Mouse (Mus musculus) ES-E14 (cell line): ENCODE results near the gene Nell1. TPM values are rescaled to one million over a fixed set of nuclear protein-coding genes. Genes with fewer than 3 reads are reported as not detected.

Experiments
- DNase-seq: peaks from one replicate; pipeline ENCODE4 v3.0.0-alpha.2; 2013; ENCODE audit warnings: low read depth, low spot score
- H3K27ac ChIP-seq: 2 replicates; pipeline ENCODE4 v1.5.1; 2012; ENCODE audit warnings: low read depth, mild to moderate bottlenecking, low read length, moderate library complexity, mixed read lengths; ENCODE audit not compliant: poor library complexity, insufficient read depth, severe bottlenecking
- H3K36me3 ChIP-seq: 2 replicates; pipeline ENCODE4 v1.6.1; 2012; ENCODE audit warnings: mild to moderate bottlenecking, low read length, moderate library complexity, mixed read lengths; ENCODE audit not compliant: control insufficient read depth, poor library complexity, insufficient read depth, severe bottlenecking
- H3K4me1 ChIP-seq, 2 experiments: fragments of 150-350 bp in 1 of 2; sonication (generic) in 1 of 2; 2 replicates each; pipeline ENCODE4 v1.6.1; 2012; ENCODE audit warnings: low read length in 2 of 2, mild to moderate bottlenecking in 1 of 2, mixed read lengths in 1 of 2; ENCODE audit not compliant: control insufficient read depth in 2 of 2, insufficient read depth in 2 of 2, poor library complexity in 1 of 2
- H3K4me3 ChIP-seq, 2 experiments: fragments of 150-350 bp in 1 of 2; sonication (generic) in 1 of 2; 2 replicates each; pipeline ENCODE4 v1.5.1; 2012; ENCODE audit warnings: low read length in 2 of 2, low read depth in 1 of 2, mild to moderate bottlenecking in 1 of 2, mixed read lengths in 1 of 2; ENCODE audit not compliant: insufficient read depth in 1 of 2, poor library complexity in 1 of 2, severe bottlenecking in 1 of 2
- H3K9ac ChIP-seq: 2 replicates; pipeline ENCODE4 v1.6.1; 2012; ENCODE audit warnings: low read depth, mild to moderate bottlenecking, low read length, mixed read lengths; ENCODE audit not compliant: poor library complexity, insufficient read depth, severe bottlenecking
- H3K9me3 ChIP-seq: fragments of 150-350 bp; sonication (generic); 2 replicates; pipeline ENCODE4 v1.6.1; 2012; ENCODE audit warnings: low read depth, mild to moderate bottlenecking, low read length; ENCODE audit not compliant: control insufficient read depth, insufficient read depth
- CHD2 ChIP-seq: IDR thresholded peaks from 2 replicates; pipeline ENCODE4 v1.6.1; 2014; ENCODE audit warnings: mild to moderate bottlenecking, low read depth, low read length, inconsistent platforms
- HCFC1 ChIP-seq: IDR thresholded peaks from 2 replicates; pipeline ENCODE4 v1.6.1; 2012; ENCODE audit warnings: low read length, inconsistent platforms, borderline replicate concordance; ENCODE audit not compliant: insufficient read depth
- MAFK ChIP-seq: IDR thresholded peaks from 2 replicates; pipeline ENCODE4 v1.6.1; 2014; ENCODE audit warnings: mild to moderate bottlenecking, low read depth, low read length, inconsistent platforms; ENCODE audit not compliant: insufficient read depth
- ZC3H11A ChIP-seq: IDR thresholded peaks from 2 replicates; pipeline ENCODE4 v1.6.1; 2012; ENCODE audit warnings: low read depth, mild to moderate bottlenecking, inconsistent platforms, low read length, borderline replicate concordance
- ZNF384 ChIP-seq: IDR thresholded peaks from 2 replicates; pipeline ENCODE4 v1.6.1; 2012; ENCODE audit warnings: low read depth, low read length, inconsistent platforms
- in situ Hi-C, 2 experiments: fragments of 600-800 bp; cut with MboI; formaldehyde crosslinking; loops; one replicate each; pipeline ENCODE4 v1.15.1; 2025; ENCODE audit warnings: low sequenced_read_pairs in 2 of 2, inconsistent platforms in 1 of 2; ENCODE audit not compliant: unreplicated experiment in 2 of 2
- total RNA-seq: library from RNA; depleted of rRNA; stranded (reverse); fragments of 300-350 nt; gene quantifications from 2 replicates; pipeline ENCODE4 v1.2.3, GENCODE M21; 2012

Nell1 gene
- total RNA-seq, 1 experiment = 1.8 TPM

GRCm38 (mm10) chr7:50429725-50430124 lies 455.1 kb downstream of the Nell1 start:
- H3K9me3 ChIP-seq = no peaks in the 10 kb centered on the region
- DNase-seq = no peak
- no peak overlapping the region for H3K9ac ChIP-seq
- H3K4me3 ChIP-seq = no peak overlapping the region
- H3K27ac ChIP-seq = no peak overlapping the region
- in situ Hi-C loops = no loop called here
- TF ChIP-seq CHD2 (no peak), HCFC1 (no peak), ZC3H11A (no peak), ZNF384 (no peak), MAFK (no peak)
- no peaks in the 10 kb centered on the region for H3K36me3 ChIP-seq
- no peaks in the 10 kb centered on the region for H3K4me1 ChIP-seq

- no peak for TF ChIP-seq ZNF384
- no peaks in the 10 kb centered on the region for H3K36me3 ChIP-seq
- H3K9ac ChIP-seq = no peak overlapping the region
- H3K4me1 ChIP-seq = no peaks in the 10 kb centered on the region
- no peak for DNase-seq
- H3K4me3 ChIP-seq = no peak overlapping the region
- H3K9me3 ChIP-seq = no peaks in the 10 kb centered on the region
- in situ Hi-C loops = no loop called here
- H3K27ac ChIP-seq = no peak overlapping the region
Measured at GRCm38 (mm10) chr7:50441237-50441636, 466.6 kb downstream of the Nell1 start.

GRCm38 (mm10) chr7:50447316-50447715 lies 472.7 kb downstream of the Nell1 start:
- no peak overlapping the region for H3K27ac ChIP-seq
- no peaks in the 10 kb centered on the region for H3K9me3 ChIP-seq
- in situ Hi-C loops = no loop called here
- H3K4me1 ChIP-seq = no peaks in the 10 kb centered on the region
- no peak overlapping the region for H3K9ac ChIP-seq
- H3K36me3 ChIP-seq = no peaks in the 10 kb centered on the region
- no peak for TF ChIP-seq CHD2
- no peak for TF ChIP-seq MAFK
- TF ChIP-seq ZC3H11A = no peak
- TF ChIP-seq HCFC1 = no peak
- TF ChIP-seq ZNF384 = no peak
- no peak overlapping the region for H3K4me3 ChIP-seq
- DNase-seq = no peak

- in situ Hi-C loops = no loop called here
Measured at GRCm38 (mm10) chr7:50467742-50468141, 493.1 kb downstream of the Nell1 start.

GRCm38 (mm10) chr7:50470555-50470954 lies 495.9 kb downstream of the Nell1 start:
- in situ Hi-C loops = no loop called here
- TF ChIP-seq MAFK (no peak), ZC3H11A (no peak), ZNF384 (no peak), HCFC1 (no peak), CHD2 (no peak)
- no peaks in the 10 kb centered on the region for H3K9me3 ChIP-seq
- no peak overlapping the region for H3K9ac ChIP-seq
- no peak overlapping the region for H3K4me3 ChIP-seq
- H3K27ac ChIP-seq = no peak overlapping the region
- DNase-seq = no peak
- H3K4me1 ChIP-seq = no peaks in the 10 kb centered on the region
- no peaks in the 10 kb centered on the region for H3K36me3 ChIP-seq

More at GRCm38 (mm10) chr7:50467742-50468141, 493.1 kb downstream of the Nell1 start:
- Histone ChIP-seq H3K27ac (no peak overlapping the region), H3K9ac (no peak overlapping the region), H3K4me3 (no peak overlapping the region), H3K9me3 (no peaks in the 10 kb centered on the region), H3K36me3 (no peaks in the 10 kb centered on the region), H3K4me1 (no peaks in the 10 kb centered on the region)
- DNase-seq = no peak
- TF ChIP-seq HCFC1 (no peak), ZC3H11A (no peak), MAFK (no peak), CHD2 (no peak), ZNF384 (no peak)
